Mouse (Mus musculus): ENCODE measurements around the gene Pdss1.

Pdss1 gene

DNA sequence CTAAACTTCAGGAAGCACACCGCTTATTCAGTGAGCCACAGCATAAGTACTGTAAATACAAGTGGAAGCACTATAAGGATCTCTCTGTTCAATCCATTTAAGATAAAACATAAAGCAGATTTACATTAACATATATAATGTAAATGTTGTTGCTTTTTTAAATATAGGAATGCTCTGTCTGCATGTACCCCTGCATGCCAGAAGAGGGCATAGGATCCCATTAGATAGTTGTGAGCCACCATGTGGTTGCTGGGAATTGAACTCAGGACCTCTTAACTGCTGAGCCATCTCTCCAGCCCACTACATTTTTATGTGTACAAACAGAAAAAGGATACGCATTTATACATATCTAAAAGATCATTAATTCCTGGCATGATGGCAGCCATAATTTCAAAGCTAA is 66.4 kb downstream of the Pdss1 start:
- no peak for DNase-seq (ENCODE audit: extremely low read depth, low read depth)

DNA sequence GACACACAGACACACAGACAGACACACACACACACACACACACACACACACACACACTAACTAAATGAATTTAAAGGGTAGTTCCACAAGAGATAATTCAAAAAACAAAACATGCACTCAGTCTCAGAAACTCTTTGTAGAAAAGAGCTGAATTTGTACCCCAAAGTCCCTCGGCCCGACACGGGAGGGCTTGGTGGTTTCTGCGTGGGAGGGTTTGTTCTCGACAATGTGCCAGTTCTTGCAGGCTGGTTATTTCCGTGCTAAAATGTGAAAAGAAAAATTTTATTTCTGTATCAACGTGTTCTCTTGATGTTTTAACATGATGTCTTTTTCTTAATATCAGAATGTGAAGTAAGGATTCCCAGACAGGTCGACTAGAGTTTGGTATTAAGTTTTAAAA is 66.9 kb downstream of the Pdss1 start:
- DNase-seq (ENCODE audit: extremely low read depth, low read depth): no peak

DNA sequence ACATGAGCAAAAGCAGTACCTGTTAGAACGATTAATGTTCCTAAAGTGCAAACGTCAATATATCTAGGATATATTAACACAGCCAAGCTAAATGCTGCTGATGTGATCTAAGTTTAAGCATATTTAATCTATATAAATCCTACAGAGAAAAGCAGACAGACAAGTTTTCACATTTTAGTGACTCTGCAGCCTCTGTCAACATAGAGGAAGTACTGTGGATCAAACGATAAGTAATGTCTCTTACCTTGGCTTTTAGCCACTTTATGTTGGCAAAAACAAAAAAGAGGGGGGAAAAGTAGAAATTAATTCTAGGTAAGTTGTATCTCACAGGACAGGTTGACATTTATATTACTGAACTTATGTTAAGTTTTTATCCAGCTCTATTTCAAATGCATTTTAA is 67.6 kb downstream of the Pdss1 start:
- DNase-seq (ENCODE audit: extremely low read depth, low read depth): peak; percentile 42

- no peak for DNase-seq (ENCODE audit: extremely low read depth, low read depth)
Observed at GRCm38 (mm10) chr2:22977387-22977973, 82.2 kb downstream of the Pdss1 start.

GRCm38 (mm10) chr2:22985973-22986657 is 90.8 kb downstream of the Pdss1 start:
- no peak for DNase-seq (ENCODE audit: extremely low read depth, low read depth)
